ENCODE assay signal across 19 mouse cellular contexts in genomic region chr10:105531080-105531894, GRCm38 (mm10). TPM values are rescaled to one million over a fixed set of nuclear protein-coding genes. Genes with fewer than 3 reads are reported as not detected.
DNase-seq lines count a peak whose midpoint lies in the region; ATAC-seq and TF ChIP-seq lines count a peak whose summit lies in the region.
"Had no signal": no experiment of that assay in that cellular context is flagged by ENCODE, and none has a peak within 500 bp of the region (broad histone marks: within the 10 kb centered on the region; RNA-seq: fewer than 3 reads in every experiment).

No protein-coding gene starts in this region.

- H3K27me3 ChIP-seq in heart, postnatal 0 days (ENCODE audit: control insufficient read depth, insufficient read depth, low read length): no peaks in the 10 kb centered on the region
- H3K27me3 ChIP-seq in midbrain, embryonic 12.5 days: peaks cover 6% of the 10 kb centered on the region; the same call in 1 of the 2 replicates
- no peaks in the 10 kb centered on the region for H3K27me3 ChIP-seq in midbrain, embryonic 14.5 days (ENCODE audit: control insufficient read depth, insufficient read depth, low read length)
- H3K27me3 ChIP-seq in thymus, adult 2 months (ENCODE audit: control insufficient read depth, insufficient read depth, low read length): no peaks in the 10 kb centered on the region
- H3K27me3 ChIP-seq in kidney, embryonic 15.5 days: no peaks in the 10 kb centered on the region
- H3K27me3 ChIP-seq: midbrain, embryonic 15.5 days had no signal

- intact Hi-C loops in heart, postnatal 14 days (cut with DNase I): no loop called here

- H3K4me1 ChIP-seq in heart, postnatal 0 days (ENCODE audit: control insufficient read depth, insufficient read depth): peaks cover 5% of the 10 kb centered on the region; the same call in 1 of the 2 replicates
- H3K4me1 ChIP-seq in midbrain, embryonic 12.5 days: peaks cover 14% of the 10 kb centered on the region; the same call in 1 of the 2 replicates
- 0 out of 2 replicates have a peak, but pooled peaks cover 7% of the 10 kb centered on the region for H3K4me1 ChIP-seq in midbrain, embryonic 14.5 days (ENCODE audit: control insufficient read depth, insufficient read depth, low read length)
- no peaks in the 10 kb centered on the region for H3K4me1 ChIP-seq in thymus, adult 2 months (replicated peaks; ENCODE audit: control insufficient read depth, insufficient read depth, low read length)
- 0 out of 2 replicates have a peak, but pooled peaks cover 5% of the 10 kb centered on the region for H3K4me1 ChIP-seq in kidney, embryonic 15.5 days

- TF ChIP-seq POLR2A in thymus, adult 2 months (IDR thresholded peaks at IDR 0.05; ENCODE audit: control insufficient read depth, extremely low read depth, insufficient read depth, low read length, poor library complexity): no peak

- no peak for DNase-seq in heart, postnatal 0 days (ENCODE audit: low spot score)
- no peak for DNase-seq in heart, postnatal 14 days
- DNase-seq in midbrain, embryonic 14.5 days: no peak
- DNase-seq in large intestine, adult 2 months (ENCODE audit: low read depth, low spot score): peak; percentile 75
- DNase-seq in urinary bladder, postnatal 36 days (ENCODE audit: low spot score in 2 of 2): no peak
- DNase-seq in thymus, adult 2 months: no peak
- DNase-seq: adrenal gland, adult 8-10 months; cerebellum, adult 11-12 months; cerebellum, postnatal 25 days; gastrocnemius, postnatal 10 days; heart, adult 2 months; kidney, adult 9 months; lung, adult 18-20 months; thymus, postnatal 36 days had no signal

- no peak for ATAC-seq in heart, postnatal 0 days (ENCODE audit: insufficient read depth, low read depth)
- ATAC-seq in midbrain, embryonic 12.5 days (ENCODE audit: low FRiP score, low read depth): 0 out of 2 replicates have a peak, but pooled peaks have one; percentile 20
- ATAC-seq in midbrain, embryonic 14.5 days (ENCODE audit: low FRiP score, low TSS enrichment): no peak
- ATAC-seq in kidney, embryonic 15.5 days (replicated peaks; ENCODE audit: low FRiP score): no peak
- ATAC-seq: hindbrain, embryonic 16.5 days had no signal

- WGBS in heart, postnatal 0 days: 85% methylated on average over 9 of the region's 9 CpGs
- 70% methylated on average over 9 of the region's 9 CpGs for WGBS in midbrain, embryonic 12.5 days
- WGBS in midbrain, embryonic 14.5 days: 74% methylated on average over 9 of the region's 9 CpGs
- WGBS in large intestine, adult 2 months: 38% methylated on average over 9 of the region's 9 CpGs
- WGBS in thymus, adult 2 months: 77% methylated on average over 9 of the region's 9 CpGs
- WGBS in kidney, embryonic 15.5 days: 79% methylated on average over 9 of the region's 9 CpGs

- H3K9ac ChIP-seq in heart, postnatal 0 days (replicated peaks; ENCODE audit: low read depth, low read length): no peak overlapping the region
- H3K9ac ChIP-seq in midbrain, embryonic 12.5 days (replicated peaks): no peak overlapping the region
- H3K9ac ChIP-seq in midbrain, embryonic 14.5 days (replicated peaks; ENCODE audit: low read length): no peak overlapping the region
- no peak overlapping the region for H3K9ac ChIP-seq in kidney, embryonic 15.5 days
- H3K9ac ChIP-seq: midbrain, embryonic 15.5 days had no signal

- no peaks in the 10 kb centered on the region for H3K36me3 ChIP-seq in heart, postnatal 0 days (replicated peaks; ENCODE audit: control insufficient read depth, insufficient read depth, low read length)
- H3K36me3 ChIP-seq in midbrain, embryonic 12.5 days: no peaks in the 10 kb centered on the region
- no peaks in the 10 kb centered on the region for H3K36me3 ChIP-seq in midbrain, embryonic 14.5 days (ENCODE audit: control insufficient read depth, insufficient read depth, low read length)
- no peaks in the 10 kb centered on the region for H3K36me3 ChIP-seq in thymus, adult 2 months (ENCODE audit: control insufficient read depth, insufficient read depth, low read length)
- no peaks in the 10 kb centered on the region for H3K36me3 ChIP-seq in kidney, embryonic 15.5 days
- H3K36me3 ChIP-seq: midbrain, embryonic 15.5 days had no signal

- no peak overlapping the region for H3K4me3 ChIP-seq in heart, postnatal 0 days (ENCODE audit: low read depth, low read length)
- H3K4me3 ChIP-seq in midbrain, embryonic 12.5 days: no peak overlapping the region
- H3K4me3 ChIP-seq in midbrain, embryonic 14.5 days (replicated peaks; ENCODE audit: low read depth, low read length): no peak overlapping the region
- H3K4me3 ChIP-seq in thymus, adult 2 months (ENCODE audit: control insufficient read depth, insufficient read depth, low read length): no peak overlapping the region
- no peak overlapping the region for H3K4me3 ChIP-seq in kidney, embryonic 15.5 days (replicated peaks)
- H3K4me3 ChIP-seq: heart, adult 2 months; midbrain, embryonic 15.5 days had no signal

- no peaks in the 10 kb centered on the region for H3K9me3 ChIP-seq in heart, postnatal 0 days (replicated peaks; ENCODE audit: control insufficient read depth, low read length)
- H3K9me3 ChIP-seq in midbrain, embryonic 12.5 days: no peaks in the 10 kb centered on the region
- no peaks in the 10 kb centered on the region for H3K9me3 ChIP-seq in midbrain, embryonic 14.5 days (ENCODE audit: control insufficient read depth, low read length)
- H3K9me3 ChIP-seq in kidney, embryonic 15.5 days (replicated peaks): no peaks in the 10 kb centered on the region
- H3K9me3 ChIP-seq: midbrain, embryonic 15.5 days had no signal

- no peak for TF ChIP-seq CTCF in heart, postnatal 0 days (IDR thresholded peaks at IDR 0.05; ENCODE audit: low read depth)
- TF ChIP-seq CTCF in thymus, adult 2 months (IDR thresholded peaks at IDR 0.05; ENCODE audit: borderline replicate concordance, control insufficient read depth, extremely low read depth, insufficient read depth, low read length, poor library complexity): no peak

- TF ChIP-seq EP300 in heart, postnatal 0 days (IDR thresholded peaks at IDR 0.05; ENCODE audit: low read depth): no peak

- H3K27ac ChIP-seq in heart, postnatal 0 days (ENCODE audit: low read depth): peak overlapping the region; percentile 12; the same call in 1 of the 2 replicates
- H3K27ac ChIP-seq in midbrain, embryonic 12.5 days (replicated peaks): no peak overlapping the region
- no peak overlapping the region for H3K27ac ChIP-seq in midbrain, embryonic 14.5 days (replicated peaks; ENCODE audit: low read depth, low read length)
- no peak overlapping the region for H3K27ac ChIP-seq in thymus, adult 2 months (ENCODE audit: control insufficient read depth, insufficient read depth, low read length)
- H3K27ac ChIP-seq in kidney, embryonic 15.5 days: no peak overlapping the region
- H3K27ac ChIP-seq: heart, adult 2 months; midbrain, embryonic 15.5 days had no signal

- H3K4me2 ChIP-seq in heart, postnatal 0 days (ENCODE audit: low read depth, low read length): no peak overlapping the region
- no peak overlapping the region for H3K4me2 ChIP-seq in midbrain, embryonic 12.5 days (replicated peaks)
- H3K4me2 ChIP-seq in midbrain, embryonic 14.5 days (ENCODE audit: low read length): no peak overlapping the region
- H3K4me2 ChIP-seq in kidney, embryonic 15.5 days: no peak overlapping the region
- H3K4me2 ChIP-seq: midbrain, embryonic 15.5 days had no signal

RNA-seq across cellular contexts. Expression of gene Tmtc2, which starts 43.0 kb away (rescaled TPM):
- total RNA-seq in heart, postnatal 0 days (2014; rRNA removed; ENCODE audit: low replicate concordance): 4.5 and 5.1 TPM in 2 replicates
- polyA plus RNA-seq in heart, postnatal 0 days (2015; fragmentation: Nextera tagmentation; extraction: Ambion mirVana): 1.5 and 1.9 TPM in 2 replicates
- total RNA-seq in heart, postnatal 14 days (2021): 1 to 10 TPM; 5.0 to 5.1 TPM
- polyA plus RNA-seq in midbrain, embryonic 12.5 days (2016; fragmentation: Nextera tagmentation; extraction: Ambion mirVana): 10.9 and 12.2 TPM in 2 replicates
- polyA plus RNA-seq in midbrain, embryonic 14.5 days (2014; fragmentation: Nextera tagmentation; extraction: Ambion mirVana): 8.1 and 10.4 TPM in 2 replicates
- 3.5 and 5.2 TPM in 2 replicates for polyA plus RNA-seq in large intestine, adult 2 months (2012; rRNA removed)
- 1.1 and 1.4 TPM in 2 replicates for polyA plus RNA-seq in thymus, adult 2 months (2012; rRNA removed)
- 9.9 and 10.8 TPM in 2 replicates for polyA plus RNA-seq in kidney, embryonic 15.5 days (2015; fragmentation: Nextera tagmentation; extraction: Ambion mirVana)
- total RNA-seq: MEL had no signal
